Mouse (Mus musculus) cerebellum, adult 8-10 months (tissue): ENCODE results near the gene Tspan4.

Experiments used
- DNase-seq: peaks from one replicate; pipeline ENCODE4 v3.0.0; 2022

Gene Tspan4

DNA sequence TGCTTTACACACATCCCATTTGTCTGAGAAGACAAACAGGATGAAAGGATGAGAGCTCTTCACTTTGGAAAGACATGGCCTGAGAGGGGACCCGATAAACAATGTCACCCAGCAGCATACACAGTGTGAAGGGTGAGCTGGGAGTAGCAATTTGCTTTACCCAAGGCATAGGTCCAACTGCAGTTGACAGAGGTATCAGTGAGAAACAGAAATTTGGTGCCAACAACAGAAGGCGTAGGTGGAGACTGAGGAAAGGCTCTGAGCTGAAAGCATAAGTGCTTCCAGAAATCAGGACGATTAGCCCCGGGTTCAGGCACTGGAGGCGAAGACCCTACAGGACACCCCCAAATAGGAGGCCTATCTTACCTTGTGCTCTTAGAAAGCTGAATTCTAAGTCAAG, 35.2 kb downstream of the Tspan4 start:
- no peak for DNase-seq

DNA sequence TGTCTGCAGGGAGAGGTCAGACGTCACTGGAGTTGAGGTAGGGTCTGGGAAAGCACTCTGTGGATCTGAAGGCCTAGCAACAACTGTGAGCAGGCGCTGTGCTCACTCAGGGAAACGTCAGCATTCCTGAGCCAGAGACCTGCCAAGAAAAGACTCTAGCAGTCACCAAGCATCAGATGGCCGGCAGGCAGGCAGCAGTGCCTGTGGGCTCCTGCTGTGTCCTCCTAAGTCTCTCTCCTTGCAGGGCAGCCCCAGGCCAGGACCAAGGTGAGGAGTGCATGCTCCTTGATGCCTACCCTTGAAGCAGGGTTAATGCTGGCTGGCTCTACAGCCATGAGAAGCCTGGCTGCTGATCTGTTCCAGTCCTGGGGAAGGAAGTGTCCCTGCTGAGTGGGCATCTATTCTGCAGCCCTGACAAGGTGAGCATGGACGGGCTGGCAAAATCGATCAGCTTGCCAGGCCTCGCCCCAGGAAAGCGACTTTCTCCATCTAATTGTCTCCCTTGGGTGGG, 35.7 kb downstream of the Tspan4 start:
- DNase-seq: peak; percentile 66

- DNase-seq: no peak
Measured at GRCm38 (mm10) chr7:141517638-141518037, 42.6 kb downstream of the Tspan4 start.

GRCm38 (mm10) chr7:141518296-141518695, 43.3 kb downstream of the Tspan4 start:
- DNase-seq: no peak

- DNase-seq: no peak
Measured at GRCm38 (mm10) chr7:141518926-141519325, 43.9 kb downstream of the Tspan4 start.

- no peak for DNase-seq
Measured at GRCm38 (mm10) chr7:141519795-141520194, 44.8 kb downstream of the Tspan4 start.

- no peak for DNase-seq
Measured at GRCm38 (mm10) chr7:141523007-141523406, 48.0 kb downstream of the Tspan4 start.

- DNase-seq: no peak
Measured at GRCm38 (mm10) chr7:141524271-141524670, 49.2 kb downstream of the Tspan4 start.

GRCm38 (mm10) chr7:141524760-141525579, 49.9 kb downstream of the Tspan4 start:
- peak; percentile 86 for DNase-seq

DNA sequence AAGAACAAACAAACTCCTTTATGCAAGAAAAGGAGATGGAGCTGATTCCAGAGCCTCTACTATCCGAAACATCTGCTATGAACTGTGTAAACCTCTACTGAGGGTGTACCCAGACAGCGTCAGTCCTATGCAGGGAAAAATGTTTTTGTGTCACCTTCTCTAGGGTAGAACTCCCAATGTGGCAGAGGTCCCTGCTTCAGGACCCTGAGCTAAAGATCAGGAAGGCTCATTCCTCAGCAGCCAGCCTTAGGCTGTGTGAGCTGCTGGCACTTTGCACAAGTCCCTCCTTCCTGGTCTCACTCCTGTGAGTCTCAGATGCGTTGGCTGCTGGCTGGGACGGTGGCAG, 50.5 kb downstream of the Tspan4 start:
- no peak for DNase-seq

DNA sequence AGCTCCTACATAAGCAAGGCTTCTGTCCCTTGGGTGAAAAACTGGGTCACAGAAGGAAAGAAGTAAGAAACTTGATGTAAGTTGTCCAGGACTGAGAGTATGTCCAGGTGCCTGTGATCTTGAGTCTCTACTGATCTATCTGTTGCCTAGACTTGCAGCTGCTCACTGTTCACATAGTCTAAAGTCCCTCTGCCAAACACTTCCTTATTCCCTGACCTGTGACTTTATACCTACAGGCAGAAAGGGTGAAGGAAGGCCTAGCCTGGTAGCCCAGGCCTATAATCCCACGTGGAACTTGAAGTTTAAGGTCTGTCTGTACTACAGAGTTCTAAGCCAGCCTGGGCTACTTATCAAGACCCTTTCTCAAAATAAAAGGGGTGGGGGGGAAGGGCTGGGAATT, 60.5 kb downstream of the Tspan4 start:
- no peak for DNase-seq

DNA sequence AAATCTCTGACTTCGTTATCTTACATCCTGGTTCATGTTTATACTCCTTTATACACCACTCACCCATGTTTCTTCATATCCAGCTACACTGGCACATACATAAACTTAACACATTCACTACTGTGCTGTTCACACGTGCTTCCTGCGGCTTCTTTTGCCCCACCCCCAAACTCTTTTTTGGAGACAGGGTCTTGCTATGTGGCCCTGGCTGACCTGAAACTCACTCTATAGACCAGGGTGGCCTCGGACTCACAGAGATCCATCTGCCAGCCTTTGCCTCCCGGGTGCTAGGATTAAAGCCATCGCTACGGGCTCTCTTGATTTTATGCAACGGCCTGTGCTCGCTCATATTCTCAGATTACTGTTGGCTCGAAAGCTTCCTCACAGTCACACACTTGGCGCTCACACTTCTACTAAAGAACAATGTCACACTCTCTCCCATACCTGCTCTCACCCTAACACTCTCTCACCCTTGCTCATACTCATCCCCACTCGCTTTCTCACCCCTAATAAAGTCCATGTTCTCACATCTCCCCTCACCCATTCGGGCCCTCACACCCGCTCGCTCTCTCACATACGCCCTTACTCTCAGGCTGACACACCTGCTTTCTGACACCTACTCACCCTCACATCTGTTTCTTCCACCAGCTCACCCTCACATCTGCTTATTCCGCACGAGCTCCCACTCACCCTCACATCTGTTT, 64.0 kb downstream of the Tspan4 start:
- no peak for DNase-seq

DNA sequence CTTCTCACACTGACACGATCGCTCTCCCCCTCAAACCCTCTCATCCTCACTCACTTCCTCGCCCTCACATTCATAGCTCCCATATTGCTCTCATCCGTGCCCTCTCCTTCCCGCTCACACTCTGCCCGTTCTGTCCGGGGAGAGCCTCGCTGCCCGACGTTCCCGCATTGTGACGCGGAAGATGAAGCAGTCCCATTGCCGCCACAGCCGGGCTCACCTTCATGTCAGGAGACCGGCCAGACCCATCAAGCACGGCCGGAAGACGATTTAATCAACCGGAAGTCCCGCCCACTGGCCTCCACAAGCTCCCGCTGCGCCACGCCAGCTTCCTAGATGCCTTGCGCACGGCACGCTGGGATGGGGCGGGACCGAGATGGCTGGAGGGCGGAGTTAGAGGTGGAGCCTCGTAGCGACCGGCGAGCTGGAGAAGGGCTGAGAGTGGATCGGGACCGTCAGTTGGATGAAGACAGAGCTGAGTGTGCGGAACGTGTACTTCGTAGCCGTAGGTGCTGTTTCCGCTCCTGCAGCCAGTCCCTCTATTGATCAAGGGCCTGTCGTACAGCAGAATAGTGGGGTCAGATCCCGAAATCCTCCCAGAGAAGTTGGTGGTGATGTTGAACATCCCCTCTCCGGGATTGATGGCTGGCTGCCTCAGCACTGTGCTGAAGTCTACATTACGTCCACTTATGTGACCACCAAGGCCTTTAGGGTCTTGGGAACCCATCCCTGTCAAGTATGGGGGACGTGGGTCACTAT, 64.7 kb downstream of the Tspan4 start, which contains the start of gene Chid1:
Gene Chid1 (minus strand): TSS at position 302 of the 756 bp plus-strand sequence.
- DNase-seq: peak; percentile 99

DNA sequence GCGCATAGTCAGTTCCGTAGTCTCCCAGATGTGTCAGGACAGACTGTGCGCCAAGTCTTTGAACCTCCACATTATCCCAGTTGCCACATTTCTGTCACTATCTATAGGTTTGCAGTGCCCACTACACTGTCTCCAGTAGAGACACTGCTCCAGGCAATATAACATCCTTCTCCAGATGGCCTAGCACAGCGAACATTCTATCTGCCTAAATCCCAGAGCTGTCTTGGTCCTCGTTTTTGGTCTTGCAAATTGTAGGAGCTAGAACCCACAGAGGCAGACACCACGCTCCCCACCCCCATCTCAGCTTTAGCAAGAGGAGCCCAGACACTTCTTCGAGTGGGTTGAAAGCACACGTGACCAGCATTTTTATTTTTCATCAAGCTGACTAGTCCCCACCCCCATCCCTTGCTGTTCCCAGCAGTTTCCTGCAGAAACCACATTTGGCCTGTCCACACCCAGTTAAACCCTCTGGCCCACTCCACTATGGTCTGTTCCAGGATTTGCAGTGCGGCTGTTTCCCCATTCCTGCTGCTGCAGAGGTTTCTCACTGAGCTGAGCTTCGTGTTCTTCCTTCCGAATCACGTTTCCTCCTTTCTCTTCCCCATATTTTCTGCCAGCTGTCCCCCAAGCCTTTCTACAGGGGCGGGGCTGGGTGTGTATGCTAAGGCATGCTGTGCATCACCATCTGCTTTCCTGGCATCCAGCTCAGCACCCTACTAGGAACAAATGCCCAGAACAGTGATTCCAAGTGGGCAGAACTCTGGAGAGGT, 65.5 kb downstream of the Tspan4 start:
- peak; percentile 92 for DNase-seq

DNA sequence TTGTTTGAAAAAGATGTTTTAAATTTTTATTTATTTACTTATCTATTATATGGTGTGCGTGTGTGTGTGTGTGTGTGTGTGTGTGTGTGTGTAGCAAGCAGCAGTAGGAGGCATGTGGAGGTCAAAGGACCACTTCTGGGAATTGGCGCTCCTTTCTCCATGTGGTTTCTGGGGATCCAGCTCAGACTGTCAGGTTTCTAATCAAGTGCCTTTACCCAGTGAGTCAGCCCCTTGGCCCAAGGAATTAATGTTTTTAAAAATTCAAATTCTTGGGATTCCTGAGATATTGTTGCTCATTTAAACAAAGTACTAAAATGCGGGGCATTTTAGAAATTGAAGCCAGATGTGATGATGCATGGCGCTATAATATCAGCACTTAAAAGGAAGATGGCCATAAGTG, 66.6 kb downstream of the Tspan4 start:
- DNase-seq: no peak

DNA sequence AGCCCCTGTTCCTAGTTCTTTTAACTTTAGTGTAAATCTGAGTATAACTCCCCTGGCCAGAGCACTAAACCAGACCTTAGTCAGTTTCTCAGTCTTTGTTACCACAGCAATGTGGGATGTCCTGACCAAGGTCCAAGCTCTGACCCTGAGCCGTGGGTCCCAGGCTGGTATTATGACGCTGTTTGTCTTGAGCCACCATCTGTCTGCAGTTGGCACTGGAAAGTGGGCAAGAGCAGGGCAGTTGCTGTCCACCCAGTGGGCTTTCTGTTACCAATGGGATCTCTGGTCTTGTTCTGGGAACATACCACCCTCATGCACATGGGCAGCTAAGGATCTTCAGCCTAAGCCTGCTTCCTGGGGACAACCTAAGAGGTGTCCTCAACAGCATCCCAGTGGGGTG, 67.5 kb downstream of the Tspan4 start:
- DNase-seq: no peak
